Mouse (Mus musculus) liver, embryonic 14.5 days (tissue): ENCODE data around the gene Stx1a.

Source experiments
- CTCF ChIP-seq: IDR thresholded peaks from 2 replicates; pipeline ENCODE4 v1.5.1; 2016; ENCODE audit warnings: antibody characterized with exemption, low read depth, control low read depth
- EP300 ChIP-seq: IDR thresholded peaks from 2 replicates; pipeline ENCODE4 v1.6.1; 2016; ENCODE audit warnings: antibody characterized with exemption, low read depth

- TF ChIP-seq CTCF = no peak
- TF ChIP-seq EP300 = peak; percentile 64; the same call in 1 of the 2 replicates
These were observed 46.6 kb upstream of the Stx1a start for GRCm38 (mm10) chr5:134976577-134977250.
